Comparison of ENCODE assay signal across 9 mouse cellular contexts in genomic region chr10:69611839-69612340, GRCm38 (mm10).
DNase-seq lines count a peak whose midpoint lies in the region; ATAC-seq lines count a peak whose summit lies in the region.
"Had no signal": no experiment of that assay in that cellular context is flagged by ENCODE, and none has a peak within 500 bp of the region (broad histone marks: within the 10 kb centered on the region; RNA-seq: fewer than 3 reads in every experiment).

No protein-coding gene starts in this region.

- peak; percentile 45; the same call in 1 of the 2 replicates for ATAC-seq in heart, embryonic 12.5 days (ENCODE audit: insufficient number of reproducible peaks, low FRiP score)
- no peak for ATAC-seq in erythroid progenitor cell, adult 5-6 weeks (replicated peaks; ENCODE audit: low FRiP score, poor library complexity, severe bottlenecking)

- WGBS in heart, embryonic 12.5 days: 50% methylated on average over 5 of the region's 5 CpGs

- H3K27ac ChIP-seq in heart, embryonic 12.5 days (ENCODE audit: poor library complexity, severe bottlenecking): peak overlapping the region; percentile 48

- no peaks in the 10 kb centered on the region for H3K27me3 ChIP-seq in heart, embryonic 12.5 days (replicated peaks)

- H3K9me3 ChIP-seq in heart, embryonic 12.5 days (replicated peaks): no peaks in the 10 kb centered on the region

- H3K36me3 ChIP-seq in heart, embryonic 12.5 days: no peaks in the 10 kb centered on the region

- H3K4me2 ChIP-seq in heart, embryonic 12.5 days: no peak overlapping the region

- no peak overlapping the region for H3K9ac ChIP-seq in heart, embryonic 12.5 days

- no peak overlapping the region for H3K4me3 ChIP-seq in heart, embryonic 12.5 days
- H3K4me3 ChIP-seq: erythroblast, embryonic 14.5 days had no signal

- H3K4me1 ChIP-seq in heart, embryonic 12.5 days (replicated peaks): peaks cover 22% of the 10 kb centered on the region

- peak; percentile 29 for DNase-seq in gastrocnemius, adult 18-20 months (ENCODE audit: low spot score)
- no peak for DNase-seq in gastrocnemius, adult 8-10 months (ENCODE audit: low spot score in 2 of 2)
- DNase-seq in adrenal gland, postnatal 25 days: peak; percentile 34
- DNase-seq in kidney, postnatal 10 days: peak; percentile 64
- peak; percentile 80 for DNase-seq in lung, postnatal 36 days
- DNase-seq in embryo, embryonic 10.5 days (ENCODE audit: low spot score): no peak

Comparison
In these comparisons a context has a peak if more than half of its experiments do, and no peak if none do; other contexts are left out.
1. DNase-seq: peak in gastrocnemius, adult 18-20 months (single experiment), adrenal gland, postnatal 25 days (single experiment), kidney, postnatal 10 days (single experiment) and lung, postnatal 36 days (single experiment); none in gastrocnemius, adult 8-10 months (0 of 2) and embryo, embryonic 10.5 days (single experiment).